Comparison of ENCODE assay signal across 12 mouse cellular contexts in genomic region chr12:16515183-16515582, GRCm38 (mm10).
A peak's percentile ranks its signal among the peaks of the same experiment; 100 is the strongest.
DNase-seq lines count a peak whose midpoint lies in the region; ATAC-seq and TF ChIP-seq lines count a peak whose summit lies in the region.
"Had no signal": no experiment of that assay in that cellular context is flagged by ENCODE, and none has a peak within 500 bp of the region (broad histone marks: within the 10 kb centered on the region; RNA-seq: fewer than 3 reads in every experiment).

No protein-coding gene starts in this region.

- WGBS in hindbrain, embryonic 15.5 days, result 76% methylated on average over 9 of the region's 9 CpGs
- WGBS in hindbrain, embryonic 12.5 days, result 85% methylated on average over 9 of the region's 9 CpGs
- WGBS in kidney, embryonic 14.5 days, result 81% methylated on average over 9 of the region's 9 CpGs
- WGBS in kidney, embryonic 15.5 days, result 82% methylated on average over 9 of the region's 9 CpGs
- 89% methylated on average over 9 of the region's 9 CpGs for WGBS in forebrain, embryonic 10.5 days

- H3K27ac ChIP-seq in hindbrain, embryonic 15.5 days (replicated peaks), result no peak overlapping the region
- no peak overlapping the region for H3K27ac ChIP-seq in hindbrain, embryonic 12.5 days
- H3K27ac ChIP-seq in layer of hippocampus, adult 2 months, result no peak overlapping the region
- H3K27ac ChIP-seq in kidney, embryonic 14.5 days (ENCODE audit: low read depth, low read length), result no peak overlapping the region
- no peak overlapping the region for H3K27ac ChIP-seq in kidney, embryonic 15.5 days
- no peak overlapping the region for H3K27ac ChIP-seq in forebrain, embryonic 10.5 days

- no peak overlapping the region for H3K4me2 ChIP-seq in hindbrain, embryonic 15.5 days
- H3K4me2 ChIP-seq in hindbrain, embryonic 12.5 days (replicated peaks), result no peak overlapping the region
- H3K4me2 ChIP-seq in kidney, embryonic 14.5 days (replicated peaks; ENCODE audit: low read depth, low read length), result no peak overlapping the region
- no peak overlapping the region for H3K4me2 ChIP-seq in kidney, embryonic 15.5 days

- ATAC-seq in hindbrain, embryonic 15.5 days (ENCODE audit: low FRiP score, low read depth), result peak; percentile 76
- no peak for ATAC-seq in hindbrain, embryonic 12.5 days (ENCODE audit: low FRiP score)
- no peak for ATAC-seq in kidney, embryonic 14.5 days (ENCODE audit: low FRiP score, low TSS enrichment)
- no peak for ATAC-seq in kidney, embryonic 15.5 days (replicated peaks; ENCODE audit: low FRiP score)
- ATAC-seq: CD4-positive, CD25-positive, alpha-beta regulatory T cell, adult 4 months had no signal

- no peak overlapping the region for H3K4me3 ChIP-seq in hindbrain, embryonic 15.5 days
- no peak overlapping the region for H3K4me3 ChIP-seq in hindbrain, embryonic 12.5 days
- no peak overlapping the region for H3K4me3 ChIP-seq in layer of hippocampus, adult 2 months
- H3K4me3 ChIP-seq in kidney, embryonic 14.5 days (ENCODE audit: low read length), result no peak overlapping the region
- no peak overlapping the region for H3K4me3 ChIP-seq in kidney, embryonic 15.5 days (replicated peaks)
- no peak overlapping the region for H3K4me3 ChIP-seq in forebrain, embryonic 10.5 days

- H3K27me3 ChIP-seq in hindbrain, embryonic 15.5 days, result no peaks in the 10 kb centered on the region
- no peaks in the 10 kb centered on the region for H3K27me3 ChIP-seq in hindbrain, embryonic 12.5 days
- no peaks in the 10 kb centered on the region for H3K27me3 ChIP-seq in kidney, embryonic 14.5 days (ENCODE audit: control insufficient read depth, insufficient read depth, low read length)
- H3K27me3 ChIP-seq in kidney, embryonic 15.5 days, result no peaks in the 10 kb centered on the region
- no peaks in the 10 kb centered on the region for H3K27me3 ChIP-seq in forebrain, embryonic 10.5 days (ENCODE audit: poor library complexity, severe bottlenecking)

- no peaks in the 10 kb centered on the region for H3K4me1 ChIP-seq in hindbrain, embryonic 15.5 days (replicated peaks)
- peaks cover 2% of the 10 kb centered on the region for H3K4me1 ChIP-seq in hindbrain, embryonic 12.5 days
- H3K4me1 ChIP-seq in kidney, embryonic 14.5 days (ENCODE audit: control insufficient read depth, insufficient read depth, low read length), result no peaks in the 10 kb centered on the region
- no peaks in the 10 kb centered on the region for H3K4me1 ChIP-seq in kidney, embryonic 15.5 days
- peaks cover 10% of the 10 kb centered on the region for H3K4me1 ChIP-seq in forebrain, embryonic 10.5 days

- H3K36me3 ChIP-seq in hindbrain, embryonic 15.5 days, result no peaks in the 10 kb centered on the region
- no peaks in the 10 kb centered on the region for H3K36me3 ChIP-seq in hindbrain, embryonic 12.5 days
- H3K36me3 ChIP-seq in kidney, embryonic 14.5 days (ENCODE audit: control insufficient read depth, insufficient read depth, low read length), result no peaks in the 10 kb centered on the region
- no peaks in the 10 kb centered on the region for H3K36me3 ChIP-seq in kidney, embryonic 15.5 days
- no peaks in the 10 kb centered on the region for H3K36me3 ChIP-seq in forebrain, embryonic 10.5 days (replicated peaks)

- no peaks in the 10 kb centered on the region for H3K9me3 ChIP-seq in hindbrain, embryonic 15.5 days
- 0 out of 2 replicates have a peak, but pooled peaks cover 4% of the 10 kb centered on the region for H3K9me3 ChIP-seq in hindbrain, embryonic 12.5 days (replicated peaks)
- no peaks in the 10 kb centered on the region for H3K9me3 ChIP-seq in kidney, embryonic 14.5 days (ENCODE audit: control insufficient read depth, low read length)
- no peaks in the 10 kb centered on the region for H3K9me3 ChIP-seq in kidney, embryonic 15.5 days (replicated peaks)
- no peaks in the 10 kb centered on the region for H3K9me3 ChIP-seq in forebrain, embryonic 10.5 days

- peak; percentile 71 to 77 for DNase-seq in heart, adult 9 months (ENCODE audit: low spot score in 2 of 2)
- DNase-seq in layer of hippocampus, adult 2 months (ENCODE audit: low spot score in 2 of 2), result peak; percentile 30 to 58
- peak; percentile 53 for DNase-seq in right cerebral cortex, adult 18-20 months
- DNase-seq in forebrain, embryonic 10.5 days (ENCODE audit: extremely low spot score, low spot score), result no peak
- DNase-seq: kidney, adult 9 months; lung, postnatal 14 days; thymus, postnatal 25 days had no signal

- TF ChIP-seq CTCF in layer of hippocampus, adult 2 months (conservative IDR thresholded peaks at IDR 0.05), result no peak

- no peak overlapping the region for H3K9ac ChIP-seq in hindbrain, embryonic 15.5 days
- H3K9ac ChIP-seq in hindbrain, embryonic 12.5 days, result no peak overlapping the region
- H3K9ac ChIP-seq in kidney, embryonic 14.5 days (ENCODE audit: low read depth, low read length), result no peak overlapping the region
- no peak overlapping the region for H3K9ac ChIP-seq in kidney, embryonic 15.5 days
